ENCODE assay signal across 10 mouse cellular contexts in genomic region chrX:106190091-106190490, GRCm38 (mm10). TPM values are rescaled to one million over a fixed set of nuclear protein-coding genes. Genes with fewer than 3 reads are reported as not detected.
A peak's percentile ranks its signal among the peaks of the same experiment; 100 is the strongest.
DNase-seq lines count a peak whose midpoint lies in the region; ATAC-seq and TF ChIP-seq lines count a peak whose summit lies in the region.
"Had no signal": no experiment of that assay in that cellular context is flagged by ENCODE, and none has a peak within 500 bp of the region (broad histone marks: within the 10 kb centered on the region; RNA-seq: fewer than 3 reads in every experiment).

No protein-coding gene starts in this region.

- H3K9me3 ChIP-seq in hindbrain, embryonic 14.5 days (ENCODE audit: control insufficient read depth, low read length): no peaks in the 10 kb centered on the region
- no peaks in the 10 kb centered on the region for H3K9me3 ChIP-seq in midbrain, embryonic 13.5 days

- peak overlapping the region; percentile 38; the same call in 1 of the 2 replicates for H3K27ac ChIP-seq in kidney, adult 2 months (ENCODE audit: insufficient read depth, low read depth, low read length)
- peak overlapping the region; percentile 89 for H3K27ac ChIP-seq in bone marrow macrophage, adult 2 months (ENCODE audit: insufficient read depth, low read depth, low read length)
- no peak overlapping the region; the same call in 1 of the 2 replicates for H3K27ac ChIP-seq in hindbrain, embryonic 14.5 days
- no peak overlapping the region for H3K27ac ChIP-seq in midbrain, embryonic 13.5 days

- no peak for ATAC-seq in hindbrain, embryonic 14.5 days (ENCODE audit: low FRiP score)
- no peak for ATAC-seq in midbrain, embryonic 13.5 days

- no peak for TF ChIP-seq POLR2A in kidney, adult 2 months (IDR thresholded peaks at IDR 0.05; ENCODE audit: low read depth, low read length)
- no peak for TF ChIP-seq POLR2A in bone marrow macrophage, adult 2 months (IDR thresholded peaks at IDR 0.05; ENCODE audit: borderline replicate concordance, low read depth, low read length)

- DNase-seq in kidney, adult 2 months: peak; percentile 22
- no peak for DNase-seq in kidney, postnatal 25 days
- DNase-seq in hindbrain, embryonic 14.5 days (ENCODE audit: low spot score): no peak
- DNase-seq in adrenal gland, adult 18-20 months (ENCODE audit: low spot score in 2 of 2): no peak
- no peak for DNase-seq in frontal cortex, postnatal 36 days (ENCODE audit: low spot score in 2 of 2)
- DNase-seq: cerebellum, adult 9-10 months; gastrocnemius, postnatal 14 days; lung, adult 18-20 months had no signal

- H3K9ac ChIP-seq in hindbrain, embryonic 14.5 days: no peak overlapping the region
- H3K9ac ChIP-seq in midbrain, embryonic 13.5 days (replicated peaks): no peak overlapping the region

- no peaks in the 10 kb centered on the region; the same call in 1 of the 2 replicates for H3K36me3 ChIP-seq in kidney, adult 2 months (ENCODE audit: control insufficient read depth, insufficient read depth, low read length)
- H3K36me3 ChIP-seq in hindbrain, embryonic 14.5 days (replicated peaks; ENCODE audit: control insufficient read depth, insufficient read depth): peaks cover 13% of the 10 kb centered on the region
- peaks cover 7% of the 10 kb centered on the region for H3K36me3 ChIP-seq in midbrain, embryonic 13.5 days

- WGBS in kidney, adult 2 months: 10% methylated on average over 4 of the region's 4 CpGs
- WGBS in hindbrain, embryonic 14.5 days: 33% methylated on average over 4 of the region's 4 CpGs
- WGBS in midbrain, embryonic 13.5 days: 41% methylated on average over 4 of the region's 4 CpGs

- H3K4me2 ChIP-seq in hindbrain, embryonic 14.5 days (replicated peaks): peak overlapping the region; percentile 70
- H3K4me2 ChIP-seq in midbrain, embryonic 13.5 days (replicated peaks): peak overlapping the region; percentile 69; the same call in 1 of the 2 replicates

- no peak overlapping the region for H3K4me3 ChIP-seq in kidney, adult 2 months (ENCODE audit: insufficient read depth, low read depth, low read length)
- peak overlapping the region; percentile 88 for H3K4me3 ChIP-seq in bone marrow macrophage, adult 2 months (ENCODE audit: insufficient read depth, low read length)
- H3K4me3 ChIP-seq in hindbrain, embryonic 14.5 days (replicated peaks; ENCODE audit: low read length): no peak overlapping the region
- 0 out of 2 replicates have a peak overlapping the region, but pooled peaks have one; percentile 1 for H3K4me3 ChIP-seq in midbrain, embryonic 13.5 days (replicated peaks)

- H3K4me1 ChIP-seq in kidney, adult 2 months (ENCODE audit: control insufficient read depth, insufficient read depth, low read length): peaks cover 6% of the 10 kb centered on the region; the same call in 1 of the 2 replicates
- H3K4me1 ChIP-seq in bone marrow macrophage, adult 2 months (ENCODE audit: control insufficient read depth, insufficient read depth, low read length): peaks cover 16% of the 10 kb centered on the region
- H3K4me1 ChIP-seq in hindbrain, embryonic 14.5 days (replicated peaks; ENCODE audit: control insufficient read depth, insufficient read depth, low read length): peaks cover 19% of the 10 kb centered on the region
- peaks cover 31% of the 10 kb centered on the region for H3K4me1 ChIP-seq in midbrain, embryonic 13.5 days (replicated peaks)

- H3K27me3 ChIP-seq in kidney, adult 2 months (replicated peaks; ENCODE audit: control insufficient read depth, insufficient read depth, low read length): no peaks in the 10 kb centered on the region
- no peaks in the 10 kb centered on the region for H3K27me3 ChIP-seq in hindbrain, embryonic 14.5 days (ENCODE audit: control insufficient read depth, insufficient read depth, low read length)
- H3K27me3 ChIP-seq in midbrain, embryonic 13.5 days: no peaks in the 10 kb centered on the region; the same call in 1 of the 2 replicates

- no peak for TF ChIP-seq CTCF in kidney, adult 2 months (conservative IDR thresholded peaks at IDR 0.05; ENCODE audit: insufficient read depth, insufficient read length, low read depth, low read length)
- no peak for TF ChIP-seq CTCF in bone marrow macrophage, adult 2 months (IDR thresholded peaks at IDR 0.05; ENCODE audit: low read depth, low read length)

RNA-seq across cellular contexts. Expression of gene Pgk1, which starts 3.2 kb away (rescaled TPM):
- polyA plus RNA-seq in kidney, adult 2 months (2012; rRNA removed): 325 and 361 TPM in 2 replicates
- 274 and 285 TPM in 2 replicates for polyA plus RNA-seq in bone marrow macrophage, adult 2 months (2012; ENCODE audit: insufficient read depth, insufficient read length, missing spikeins)
- 278 and 290 TPM in 2 replicates for polyA plus RNA-seq in hindbrain, embryonic 14.5 days (2014; fragmentation: Nextera tagmentation; extraction: Ambion mirVana)
- polyA plus RNA-seq in midbrain, embryonic 13.5 days (2015; fragmentation: Nextera tagmentation; extraction: Ambion mirVana): 263 and 273 TPM in 2 replicates
- total RNA-seq in adrenal gland, adult 18-20 months (2021): 100 to 1,000 TPM; 349 to 508 TPM

RNA-seq across cellular contexts. Expression of gene Taf9b, which starts 30.9 kb away (rescaled TPM):
- 9.3 and 12.5 TPM in 2 replicates for polyA plus RNA-seq in kidney, adult 2 months (2012; rRNA removed)
- 3.1 and 3.3 TPM in 2 replicates for polyA plus RNA-seq in bone marrow macrophage, adult 2 months (2012; ENCODE audit: insufficient read depth, insufficient read length, missing spikeins)
- polyA plus RNA-seq in hindbrain, embryonic 14.5 days (2014; fragmentation: Nextera tagmentation; extraction: Ambion mirVana): 21.3 and 23.5 TPM in 2 replicates
- polyA plus RNA-seq in midbrain, embryonic 13.5 days (2015; fragmentation: Nextera tagmentation; extraction: Ambion mirVana): 12.1 and 14.3 TPM in 2 replicates
- total RNA-seq in adrenal gland, adult 18-20 months (2021): 10 to 100 TPM; 19.0 to 23.3 TPM

RNA-seq across cellular contexts. Expression of gene Tlr13, which starts 47.1 kb away (rescaled TPM):
- polyA plus RNA-seq in kidney, adult 2 months (2012; rRNA removed): 0.31 and 0.48 TPM in 2 replicates
- polyA plus RNA-seq in bone marrow macrophage, adult 2 months (2012; ENCODE audit: insufficient read depth, insufficient read length, missing spikeins): 151 and 181 TPM in 2 replicates
- 0.34 and 0.48 TPM in 2 replicates for polyA plus RNA-seq in hindbrain, embryonic 14.5 days (2014; fragmentation: Nextera tagmentation; extraction: Ambion mirVana)
- 0.17 and 0.21 TPM in 2 replicates for polyA plus RNA-seq in midbrain, embryonic 13.5 days (2015; fragmentation: Nextera tagmentation; extraction: Ambion mirVana)
- 1 to 10 TPM; 2.1 to 4.3 TPM for total RNA-seq in adrenal gland, adult 18-20 months (2021)

Comparison
In these comparisons a context has a peak if more than half of its experiments do, and no peak if none do; other contexts are left out.
1. H3K27ac ChIP-seq: peak in kidney, adult 2 months (single experiment) and bone marrow macrophage, adult 2 months (single experiment); none in hindbrain, embryonic 14.5 days (single experiment) and midbrain, embryonic 13.5 days (single experiment).
2. H3K4me3 ChIP-seq: peak in bone marrow macrophage, adult 2 months (single experiment) and midbrain, embryonic 13.5 days (single experiment); none in kidney, adult 2 months (single experiment) and hindbrain, embryonic 14.5 days (single experiment).
3. RNA of gene Tlr13, which starts 47.1 kb away (polyA plus RNA-seq): 151 to 181 TPM in bone marrow macrophage, adult 2 months; 0.31 to 0.48 TPM in kidney, adult 2 months, 0.34 to 0.48 TPM in hindbrain, embryonic 14.5 days and 0.17 to 0.21 TPM in midbrain, embryonic 13.5 days; every median in the first group is over 100 times any median in the second.